Mouse (Mus musculus) bone marrow macrophage, adult 2 months (primary cell): ENCODE results near the gene Dmp1. TPM values are rescaled to one million over a fixed set of nuclear protein-coding genes. Genes with fewer than 3 reads are reported as not detected.

Source experiments
- H3K27ac ChIP-seq: 2 replicates; pipeline ENCODE4 v1.5.1; 2012; ENCODE audit warnings: low read depth, low read length; ENCODE audit not compliant: insufficient read depth
- H3K4me1 ChIP-seq: 2 replicates; pipeline ENCODE4 v1.6.1; 2012; ENCODE audit warnings: low read length; ENCODE audit not compliant: control insufficient read depth, insufficient read depth
- H3K4me3 ChIP-seq: 2 replicates; pipeline ENCODE4 v1.5.1; 2012; ENCODE audit warnings: mild to moderate bottlenecking, low read length, moderate library complexity; ENCODE audit not compliant: insufficient read depth
- CTCF ChIP-seq: IDR thresholded peaks from 2 replicates; pipeline ENCODE4 v1.5.1; 2012; ENCODE audit warnings: low read depth, mild to moderate bottlenecking, low read length, moderate library complexity
- POLR2A ChIP-seq: IDR thresholded peaks from 2 replicates; pipeline ENCODE4 v1.6.1; 2012; ENCODE audit warnings: mild to moderate bottlenecking, low read depth, low read length, borderline replicate concordance
- polyA plus RNA-seq: library from polyadenylated mRNA; stranded (reverse); fragments of >200 nt; gene quantifications from 2 replicates; pipeline ENCODE4 v1.2.4, GENCODE M21; 2012; ENCODE audit not compliant: missing spikeins, insufficient read depth, insufficient read length

Gene Dmp1
- polyA plus RNA-seq, 1 experiment = not detected

- Histone ChIP-seq H3K27ac (no peak overlapping the region), H3K4me1 (no peaks in the 10 kb centered on the region), H3K4me3 (no peak overlapping the region)
- TF ChIP-seq CTCF (no peak), POLR2A (no peak)
Measured at GRCm38 (mm10) chr5:104195086-104195485, 7.3 kb upstream of the Dmp1 start.

GRCm38 (mm10) chr5:104201153-104201950, 1.1 kb upstream of the Dmp1 start:
- Histone ChIP-seq H3K4me3 (no peak overlapping the region), H3K27ac (no peak overlapping the region), H3K4me1 (no peaks in the 10 kb centered on the region)
- TF ChIP-seq POLR2A = no peak
- TF ChIP-seq CTCF = no peak

- TF ChIP-seq CTCF (no peak), POLR2A (no peak)
- no peak overlapping the region for H3K4me3 ChIP-seq
- no peaks in the 10 kb centered on the region for H3K4me1 ChIP-seq
- no peak overlapping the region for H3K27ac ChIP-seq
Measured at GRCm38 (mm10) chr5:104212531-104212930, 10.1 kb downstream of the Dmp1 start.

GRCm38 (mm10) chr5:104218926-104219325, 16.5 kb downstream of the Dmp1 start:
- Histone ChIP-seq H3K4me1 (no peaks in the 10 kb centered on the region), H3K4me3 (no peak overlapping the region), H3K27ac (no peak overlapping the region)
- TF ChIP-seq CTCF = peak; percentile 75
- no peak for TF ChIP-seq POLR2A

- TF ChIP-seq POLR2A (no peak), CTCF (no peak)
- Histone ChIP-seq H3K4me1 (no peaks in the 10 kb centered on the region), H3K4me3 (no peak overlapping the region), H3K27ac (no peak overlapping the region)
Measured at GRCm38 (mm10) chr5:104224299-104224698, 21.9 kb downstream of the Dmp1 start.

- Histone ChIP-seq H3K4me3 (no peak overlapping the region), H3K4me1 (no peaks in the 10 kb centered on the region), H3K27ac (no peak overlapping the region)
- no peak for TF ChIP-seq CTCF
- TF ChIP-seq POLR2A = no peak
Measured at GRCm38 (mm10) chr5:104224750-104225149, 22.3 kb downstream of the Dmp1 start.

- Histone ChIP-seq H3K27ac (no peak overlapping the region), H3K4me1 (no peaks in the 10 kb centered on the region), H3K4me3 (no peak overlapping the region)
- TF ChIP-seq CTCF (no peak), POLR2A (no peak)
Measured at GRCm38 (mm10) chr5:104228497-104228896, 26.1 kb downstream of the Dmp1 start.

- Histone ChIP-seq H3K4me1 (no peaks in the 10 kb centered on the region), H3K4me3 (no peak overlapping the region), H3K27ac (no peak overlapping the region)
- TF ChIP-seq CTCF (no peak), POLR2A (no peak)
Measured at GRCm38 (mm10) chr5:104236741-104237140, 34.3 kb downstream of the Dmp1 start.

- Histone ChIP-seq H3K4me1 (no peaks in the 10 kb centered on the region), H3K4me3 (no peak overlapping the region), H3K27ac (no peak overlapping the region)
- TF ChIP-seq POLR2A = no peak
- TF ChIP-seq CTCF = no peak
Measured at GRCm38 (mm10) chr5:104239674-104240378, 37.4 kb downstream of the Dmp1 start.

GRCm38 (mm10) chr5:104244261-104244660, 41.8 kb downstream of the Dmp1 start:
- Histone ChIP-seq H3K4me1 (no peaks in the 10 kb centered on the region), H3K27ac (no peak overlapping the region), H3K4me3 (no peak overlapping the region)
- TF ChIP-seq CTCF (no peak), POLR2A (no peak)

GRCm38 (mm10) chr5:104251811-104252210, 49.4 kb downstream of the Dmp1 start:
- H3K4me1 ChIP-seq = no peaks in the 10 kb centered on the region
- H3K4me3 ChIP-seq = no peak overlapping the region
- no peak for TF ChIP-seq POLR2A
- TF ChIP-seq CTCF = no peak
- no peak overlapping the region for H3K27ac ChIP-seq
